Mouse (Mus musculus) adrenal gland, adult (tissue): ENCODE results near the gene Ctnna3.
A peak's percentile ranks its signal among the peaks of the same experiment; 100 is the strongest.
"Not testable (repeated sequence)": the region's sequence is repeated elsewhere in the genome, so short reads cannot be mapped to it uniquely, and the experiment has no call there.

Source experiments
- DNase-seq, 2 experiments: peaks; one replicate each; pipeline ENCODE4 v3.0.0; 2022 to 2023; ENCODE audit warnings: low spot score in 1 of 2; ENCODE audit not compliant: inconsistent age in 2 of 2

Ctnna3 gene

GRCm38 (mm10) chr10:64750791-64751190, 1320.9 kb downstream of the Ctnna3 start:
- DNase-seq = peak in 1 of 2 experiments; percentile 52

DNA sequence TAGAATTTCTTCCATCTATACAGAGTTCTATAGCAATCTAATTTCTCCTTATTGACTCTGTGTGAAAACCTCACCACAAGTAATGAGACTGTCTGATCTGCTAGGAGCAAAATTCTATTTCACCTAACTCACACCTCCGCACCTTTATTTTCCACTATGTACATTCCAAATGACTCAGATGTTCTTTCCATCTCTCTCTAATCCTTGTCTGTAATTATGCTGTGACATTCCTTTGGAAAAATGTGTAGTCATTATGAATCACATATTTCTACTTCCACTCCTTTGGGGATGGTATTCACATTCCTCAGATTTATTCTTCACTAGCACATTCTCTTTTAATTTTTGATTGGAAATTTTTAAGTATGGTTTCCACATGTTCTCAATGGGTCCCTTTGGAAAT, 1406.4 kb downstream of the Ctnna3 start:
- DNase-seq = no peak

DNA sequence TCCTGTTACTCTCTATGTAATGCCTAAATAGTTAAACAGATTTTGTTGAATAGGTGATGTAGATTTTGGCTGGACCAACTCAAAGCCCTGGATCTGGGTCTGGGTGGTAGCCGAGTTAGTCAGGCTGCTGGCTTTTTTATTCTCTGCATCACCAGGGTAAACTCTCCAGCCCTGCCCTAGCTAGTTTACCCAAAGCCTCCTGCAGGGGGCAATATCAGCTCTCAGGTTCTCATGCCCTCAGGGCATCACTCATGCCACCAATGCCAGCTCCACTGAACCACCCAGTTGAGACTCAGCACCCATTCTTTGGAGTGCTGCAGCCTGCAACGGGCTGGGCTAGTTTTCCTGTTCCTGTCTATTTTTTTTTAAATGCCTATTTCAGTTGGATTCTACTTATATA, 1431.5 kb downstream of the Ctnna3 start:
- DNase-seq = peak in 1 of 2 experiments; percentile 34

DNA sequence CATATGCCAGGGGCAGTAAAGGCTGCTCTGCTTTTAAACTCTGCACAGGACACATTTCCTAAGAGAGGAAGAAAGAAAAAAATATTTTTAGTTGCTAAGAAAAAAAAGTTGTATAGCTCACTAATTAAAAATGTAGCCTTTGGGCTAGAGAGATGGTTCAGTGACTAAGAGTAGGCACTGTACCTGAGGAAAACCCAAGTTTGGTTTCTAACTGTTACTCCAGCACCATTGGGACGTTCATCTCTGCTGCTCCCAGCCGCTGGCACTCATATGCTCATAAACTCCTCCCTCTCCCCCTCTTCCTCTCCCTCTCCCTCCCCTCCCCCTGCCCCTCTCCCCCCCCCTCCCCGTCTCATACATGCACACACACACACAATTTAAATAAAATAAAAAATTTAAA, 1441.0 kb downstream of the Ctnna3 start:
- DNase-seq = no peak

- DNase-seq = no peak
Observed at GRCm38 (mm10) chr10:64876506-64876905, 1446.6 kb downstream of the Ctnna3 start.

DNA sequence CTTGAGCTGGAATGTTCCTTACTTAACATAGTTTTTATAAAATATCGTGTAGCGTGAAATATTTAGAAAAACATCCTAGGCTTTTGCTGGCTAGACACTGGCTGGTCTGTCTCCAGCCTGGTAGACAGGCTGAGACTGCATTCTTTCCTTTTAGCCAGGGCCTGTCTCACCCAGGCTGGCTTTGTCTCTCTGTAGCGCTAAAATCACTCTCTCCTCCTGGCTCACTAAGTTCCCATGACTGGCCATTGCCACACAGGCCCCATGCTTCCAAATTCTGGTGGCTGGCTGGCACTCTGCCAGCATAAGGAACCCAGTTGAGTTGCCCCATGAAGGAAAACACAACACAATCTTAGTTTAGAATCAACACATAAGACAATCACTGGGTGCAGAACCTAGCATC, 1450.0 kb downstream of the Ctnna3 start:
- no peak for DNase-seq

GRCm38 (mm10) chr10:64886946-64887345, 1457.0 kb downstream of the Ctnna3 start:
- DNase-seq = peak; percentile 3 to 20

- no peak for DNase-seq
Observed at GRCm38 (mm10) chr10:64892458-64892857, 1462.6 kb downstream of the Ctnna3 start.

- DNase-seq = no peak
Observed at GRCm38 (mm10) chr10:64898739-64899138, 1468.8 kb downstream of the Ctnna3 start.

DNA sequence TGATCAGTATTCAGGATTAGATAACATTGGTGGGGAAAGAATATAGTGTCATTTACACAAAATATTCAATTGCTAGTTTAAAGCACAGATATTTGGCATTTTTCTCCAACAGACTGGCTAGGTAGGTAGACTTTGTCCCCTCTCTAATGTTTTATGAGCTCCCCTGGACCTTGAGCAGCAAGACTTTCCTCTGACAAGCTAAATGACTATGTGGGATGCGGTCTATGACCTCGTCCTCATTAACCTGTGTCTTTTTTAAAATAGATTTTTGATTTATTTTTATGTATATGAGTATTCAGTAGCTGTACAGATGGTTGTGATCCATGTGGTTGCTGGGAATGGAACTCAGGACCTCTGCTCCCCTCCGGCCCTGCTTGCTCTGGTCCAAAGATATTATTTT, 1471.8 kb downstream of the Ctnna3 start:
- DNase-seq = no peak

- DNase-seq = no peak
Observed at GRCm38 (mm10) chr10:64940975-64941374, 1511.1 kb downstream of the Ctnna3 start.

- peak in 1 of 2 experiments; percentile 34 for DNase-seq
Observed at GRCm38 (mm10) chr10:64958391-64958790, 1528.5 kb downstream of the Ctnna3 start.

DNA sequence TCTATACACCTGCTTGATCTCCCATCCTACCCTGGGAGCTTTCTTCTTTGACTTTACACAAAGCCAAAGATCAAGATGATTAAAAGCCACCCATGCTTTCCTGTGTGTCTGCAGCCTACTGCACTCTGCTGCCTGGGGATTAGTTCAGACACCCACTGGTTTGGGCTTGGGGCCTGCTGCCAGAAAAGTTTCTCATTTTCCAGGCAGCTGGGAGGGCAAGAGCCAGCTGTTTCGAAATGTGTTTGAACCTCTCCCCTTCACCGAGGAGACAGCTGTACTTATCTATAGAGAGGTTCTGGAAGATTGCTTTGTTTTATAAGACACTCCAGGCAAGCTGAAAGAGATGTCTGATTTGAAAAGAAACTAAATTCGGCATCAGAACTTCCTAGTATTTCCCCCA, 1563.0 kb downstream of the Ctnna3 start:
- DNase-seq = no peak

DNA sequence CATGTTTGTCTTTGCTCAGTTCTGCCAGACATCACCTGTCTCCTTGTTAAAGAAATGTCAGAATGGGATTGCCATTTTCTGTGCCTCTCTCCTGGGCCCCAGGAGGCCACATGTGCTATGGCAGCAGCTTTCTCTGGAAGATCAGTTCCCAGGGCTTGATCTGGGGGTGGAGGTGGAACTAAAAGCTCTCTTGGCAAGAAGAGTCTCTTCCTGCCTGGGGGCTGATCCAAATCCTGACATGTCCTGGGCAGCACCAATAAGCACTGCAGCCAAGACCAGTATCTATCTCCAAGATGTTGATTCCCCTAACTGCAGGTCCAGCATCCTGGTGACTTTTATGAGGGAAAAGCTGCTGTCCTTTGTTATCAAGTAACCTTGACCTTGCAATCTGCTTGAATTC, 1583.6 kb downstream of the Ctnna3 start:
- DNase-seq = no peak

DNA sequence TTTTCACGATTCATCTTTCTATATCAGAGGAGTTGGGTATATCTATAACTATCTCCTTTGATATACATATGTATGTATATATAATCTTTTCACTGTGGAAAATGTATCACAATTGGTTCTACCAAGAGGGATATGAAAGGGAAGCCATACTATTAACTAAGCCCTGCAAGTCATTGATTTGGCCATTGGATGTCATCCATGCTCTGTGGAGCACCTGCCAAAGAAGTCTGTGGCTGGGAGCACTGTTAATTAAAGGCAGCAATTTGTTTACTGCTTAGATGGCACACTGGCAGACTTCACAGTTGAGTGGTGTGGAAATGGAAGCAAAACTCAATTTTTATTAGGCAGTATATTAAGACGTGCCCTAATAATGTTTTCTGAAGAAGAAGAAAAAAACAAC, 1592.8 kb downstream of the Ctnna3 start:
- DNase-seq = no peak

DNA sequence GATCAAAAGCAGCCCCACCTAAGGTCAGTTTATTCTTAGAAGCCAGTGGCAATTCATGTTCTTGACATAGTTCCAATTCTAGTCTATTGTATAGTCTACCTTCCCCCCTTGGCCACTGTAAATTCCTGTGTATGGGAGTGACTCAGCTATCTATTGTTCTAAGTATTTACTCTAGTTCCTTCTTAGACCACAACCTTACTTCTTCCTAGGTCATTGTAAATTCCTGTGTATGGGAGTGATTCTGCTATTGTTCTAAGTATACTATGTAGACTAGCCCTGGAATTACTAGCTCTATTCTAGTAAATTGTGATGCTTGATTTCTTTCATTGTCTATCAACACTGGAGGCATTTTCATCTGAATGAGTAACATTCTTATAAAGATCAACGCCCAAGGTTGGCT, 1603.6 kb downstream of the Ctnna3 start:
- not testable (repeated sequence) for DNase-seq
